Mouse (Mus musculus) lung, postnatal 4 days (tissue): ENCODE data around the gene Gm13420.
A peak's percentile ranks its signal among the peaks of the same experiment; 100 is the strongest.
"Not testable (repeated sequence)": the region's sequence is repeated elsewhere in the genome, so short reads cannot be mapped to it uniquely, and the experiment has no call there.

Experiments
- DNase-seq, 2 experiments: peaks; one replicate each; pipeline ENCODE4 v3.0.0; 2021

Gene Gm13420

GRCm38 (mm10) chr2:29737209-29737925 is 14.1 kb downstream of the Gm13420 start:
- no peak for DNase-seq

GRCm38 (mm10) chr2:29735708-29736107 is 15.8 kb downstream of the Gm13420 start:
- DNase-seq = peak; percentile 46 to 71

- no peak for DNase-seq
These were observed 18.1 kb downstream of the Gm13420 start for GRCm38 (mm10) chr2:29733348-29733747.

- DNase-seq = no peak
These were observed 18.9 kb downstream of the Gm13420 start for GRCm38 (mm10) chr2:29732559-29732958.

GRCm38 (mm10) chr2:29731545-29731944 is 19.9 kb downstream of the Gm13420 start:
- peak; percentile 56 to 66 for DNase-seq

GRCm38 (mm10) chr2:29729500-29729899 is 22.0 kb downstream of the Gm13420 start:
- no peak for DNase-seq

- no peak for DNase-seq
These were observed 26.7 kb downstream of the Gm13420 start for GRCm38 (mm10) chr2:29724664-29725365.

- DNase-seq = peak in 1 of 2 experiments; percentile 39
These were observed 28.4 kb downstream of the Gm13420 start for GRCm38 (mm10) chr2:29723132-29723531.

GRCm38 (mm10) chr2:29718581-29718980 is 32.9 kb downstream of the Gm13420 start:
- DNase-seq = no peak

GRCm38 (mm10) chr2:29716691-29717090 is 34.8 kb downstream of the Gm13420 start:
- peak; percentile 71 to 83 for DNase-seq

- no peak for DNase-seq
These were observed 35.3 kb downstream of the Gm13420 start for GRCm38 (mm10) chr2:29716143-29716542.

GRCm38 (mm10) chr2:29714127-29714526 is 37.4 kb downstream of the Gm13420 start:
- DNase-seq = no peak

GRCm38 (mm10) chr2:29713501-29713900 is 38.0 kb downstream of the Gm13420 start:
- no peak for DNase-seq

GRCm38 (mm10) chr2:29711877-29712276 is 39.6 kb downstream of the Gm13420 start:
- no peak for DNase-seq

- no peak for DNase-seq
These were observed 40.4 kb downstream of the Gm13420 start for GRCm38 (mm10) chr2:29711038-29711437.

- not testable (repeated sequence) for DNase-seq
These were observed 43.3 kb downstream of the Gm13420 start for GRCm38 (mm10) chr2:29708209-29708608.

GRCm38 (mm10) chr2:29707731-29708130 is 43.8 kb downstream of the Gm13420 start:
- peak in 1 of 2 experiments; percentile 44 for DNase-seq

GRCm38 (mm10) chr2:29706726-29707620 is 44.5 kb downstream of the Gm13420 start:
- DNase-seq = no peak

- DNase-seq = no peak
These were observed 46.0 kb downstream of the Gm13420 start for GRCm38 (mm10) chr2:29705493-29705892.

- no peak for DNase-seq
These were observed 48.1 kb downstream of the Gm13420 start for GRCm38 (mm10) chr2:29703104-29704081.

GRCm38 (mm10) chr2:29702189-29702588 is 49.3 kb downstream of the Gm13420 start:
- DNase-seq = no peak

- no peak for DNase-seq
These were observed 50.1 kb downstream of the Gm13420 start for GRCm38 (mm10) chr2:29701393-29701792.
